Mouse (Mus musculus) CD4-positive, CD25-positive, alpha-beta regulatory T cell, adult 2 months (primary cell): Measurements from ENCODE around the gene Commd8.

ENCODE experiments used
- DNase-seq: peaks from one replicate; pipeline ENCODE4 v3.0.0-alpha.2; 2012; ENCODE audit warnings: low read depth, low spot score

Gene Commd8

DNA sequence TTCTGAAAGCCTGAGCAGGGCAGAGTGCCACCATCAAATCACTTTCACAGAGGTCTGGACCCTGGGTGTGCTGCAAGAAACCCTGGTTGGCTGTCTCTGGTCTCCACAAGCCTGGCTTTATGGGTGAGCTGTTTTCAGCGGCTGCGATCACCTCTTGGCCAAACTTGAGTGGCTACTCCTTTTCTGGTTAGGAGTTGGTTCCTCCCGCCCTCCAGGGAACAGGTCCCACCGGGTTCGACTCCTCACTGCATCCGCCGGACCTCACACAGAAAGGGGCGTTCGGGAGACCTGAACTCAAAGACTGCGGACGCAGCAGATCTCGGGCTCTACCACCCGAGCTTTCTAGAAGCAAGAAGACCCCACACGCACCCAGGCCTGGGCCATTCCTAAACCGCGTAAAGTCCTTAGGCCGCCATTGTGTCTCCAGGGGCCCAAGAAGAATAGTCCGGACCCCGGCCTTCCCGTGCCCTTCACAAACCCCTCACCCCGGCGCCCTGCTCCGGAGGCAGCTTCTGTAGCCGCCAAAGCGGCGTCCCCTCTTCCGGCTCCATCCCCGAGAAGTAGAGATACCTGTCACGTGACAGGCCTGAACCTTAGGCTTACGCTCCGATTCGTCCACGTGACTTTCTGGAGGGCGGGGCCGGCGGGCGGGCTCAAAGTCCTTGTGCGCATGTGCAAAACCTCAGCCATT lies at the start of gene Commd8:
Gene Commd8, minus strand, starts transcription at position 596 of the 691 bp plus-strand sequence.
- DNase-seq: peak; percentile 96

DNA sequence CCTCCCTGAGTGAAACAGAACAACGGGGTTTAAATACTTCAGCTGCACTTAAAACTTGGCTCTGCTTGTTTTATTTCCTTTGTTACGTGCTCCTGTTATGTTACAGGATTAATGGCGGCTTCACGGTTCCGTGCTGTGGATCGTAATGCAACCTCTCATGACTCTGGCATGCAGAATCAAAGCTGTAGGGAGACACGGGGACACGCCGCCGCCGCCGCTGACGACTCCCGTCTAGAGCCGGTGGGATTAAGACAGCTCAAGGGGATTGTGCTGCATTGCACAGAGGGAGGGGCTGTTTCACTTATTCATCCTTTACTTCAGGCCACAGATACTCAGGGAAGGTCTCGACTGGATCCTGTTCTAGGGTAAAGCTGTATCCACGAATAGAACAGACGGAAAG lies 43.8 kb upstream of the Commd8 start:
- no peak for DNase-seq

DNA sequence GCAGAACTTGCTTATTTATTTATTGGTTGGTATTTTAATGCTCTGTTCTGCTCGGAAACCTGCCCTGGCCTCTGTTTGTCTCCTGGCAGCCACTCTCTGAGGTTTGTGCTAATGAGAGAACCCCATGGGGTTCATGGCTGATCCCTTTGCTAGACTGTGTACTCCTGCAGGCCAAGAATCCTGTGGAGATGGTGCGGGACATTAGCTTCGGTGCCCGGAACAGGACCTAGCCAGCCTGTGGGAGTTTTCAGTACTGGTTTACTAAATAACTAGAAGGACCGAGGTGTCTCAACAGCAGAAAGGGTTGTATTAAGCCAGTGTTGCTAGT lies 42.8 kb upstream of the Commd8 start:
- DNase-seq: no peak

DNA sequence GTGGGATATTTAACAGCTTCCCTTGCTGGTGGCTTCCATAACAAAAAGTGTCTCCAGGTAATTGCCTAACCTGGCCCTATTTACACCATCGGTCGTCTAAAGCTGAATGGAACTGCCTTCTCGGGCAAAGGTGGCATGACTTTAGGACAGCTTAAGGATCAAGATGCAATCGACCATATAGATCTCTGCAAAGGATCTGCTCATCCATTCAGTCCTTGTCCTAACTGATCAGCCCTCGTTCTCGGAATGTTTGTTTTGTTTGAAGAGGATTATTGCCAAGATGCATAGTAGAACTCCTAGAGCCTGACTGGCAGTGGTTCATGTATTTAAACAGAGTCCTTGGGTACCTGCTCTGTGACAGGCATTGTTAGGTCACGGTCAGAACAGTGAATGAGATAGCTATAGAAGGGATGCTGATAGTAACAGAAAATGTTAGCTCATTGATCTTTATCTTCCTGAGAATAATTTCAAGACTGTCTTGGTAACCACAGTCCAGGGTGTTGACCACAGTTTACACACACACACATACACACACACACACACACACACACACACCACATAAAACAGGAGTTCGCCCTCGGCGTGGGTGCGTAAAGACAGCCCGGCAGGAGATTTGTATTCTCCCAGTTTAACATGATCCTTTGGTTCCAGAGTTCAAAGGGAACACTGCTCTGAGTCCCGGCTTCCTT lies 42.3 kb upstream of the Commd8 start:
- no peak for DNase-seq

DNA sequence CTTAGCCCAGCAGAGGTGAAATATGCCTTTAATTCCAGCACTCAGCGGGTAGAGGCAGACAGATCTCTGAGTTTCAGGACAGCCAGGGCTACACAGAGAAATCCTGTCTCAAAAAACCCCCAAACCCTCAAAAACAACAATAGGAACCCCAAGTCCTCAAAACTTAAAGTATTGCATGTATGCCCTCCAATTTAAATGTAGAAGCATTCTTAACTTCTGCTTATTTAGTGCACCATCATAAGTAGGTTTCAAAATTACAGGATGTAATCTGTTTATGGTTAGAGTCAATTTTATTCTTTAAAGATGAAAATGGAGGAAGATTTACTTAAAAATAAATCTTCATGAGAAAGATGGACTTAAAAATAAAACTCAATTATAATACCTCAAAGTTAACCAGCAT lies 40.5 kb upstream of the Commd8 start:
- DNase-seq: no peak

DNA sequence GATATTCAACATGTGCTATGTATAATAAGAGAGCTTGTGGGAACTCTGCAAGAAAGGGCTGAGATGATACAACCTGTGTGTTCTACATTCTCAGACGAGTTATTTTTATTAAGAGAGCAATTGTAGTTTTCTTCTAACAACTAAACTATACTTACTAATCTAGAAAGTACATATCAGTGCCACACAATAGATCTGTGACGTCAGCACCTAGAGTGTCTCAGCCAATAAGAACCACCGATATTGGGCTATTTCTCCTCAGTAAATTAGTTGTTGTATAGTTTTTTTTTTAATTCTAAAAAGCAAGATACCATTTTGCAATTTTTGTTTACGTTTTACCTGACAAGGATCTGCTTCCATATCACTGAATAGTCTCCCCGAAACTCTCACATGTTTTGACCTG lies 37.3 kb upstream of the Commd8 start:
- peak; percentile 50 for DNase-seq

DNA sequence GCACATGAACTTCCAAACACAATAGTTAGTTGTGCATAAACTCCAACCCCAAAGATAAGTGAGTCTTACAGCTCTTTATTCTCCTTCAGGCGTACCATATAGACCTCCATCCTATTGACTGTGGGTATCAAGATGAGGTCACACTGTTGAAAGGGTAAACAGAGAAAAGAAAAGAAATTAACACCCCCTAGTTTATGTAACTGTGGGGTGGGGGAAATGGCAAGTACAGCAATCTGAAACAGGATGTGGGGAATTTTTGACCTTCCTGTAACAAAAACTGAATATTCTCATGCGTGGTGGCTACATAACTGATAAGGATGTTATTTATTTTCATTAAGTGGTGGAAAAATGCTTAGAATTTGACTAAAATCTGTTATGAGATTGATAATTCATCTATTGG lies 36.5 kb upstream of the Commd8 start:
- DNase-seq: peak; percentile 64

DNA sequence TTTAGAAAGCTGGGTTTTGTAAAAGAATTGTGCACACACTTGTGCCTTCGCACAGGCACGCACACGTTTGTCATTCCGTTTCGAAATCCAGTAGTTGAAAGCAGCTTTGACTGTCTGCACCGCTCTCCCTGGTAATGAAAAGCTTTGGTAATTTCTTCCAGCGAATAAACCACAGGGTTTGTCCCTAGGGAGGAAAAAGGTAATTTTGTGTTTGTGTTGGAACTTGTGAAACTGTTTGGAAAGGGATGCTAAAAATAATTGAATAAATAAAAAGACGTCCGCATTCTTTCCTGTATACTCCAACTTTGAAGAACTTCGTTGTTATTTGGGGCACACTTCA lies 35.7 kb upstream of the Commd8 start:
- DNase-seq: no peak

DNA sequence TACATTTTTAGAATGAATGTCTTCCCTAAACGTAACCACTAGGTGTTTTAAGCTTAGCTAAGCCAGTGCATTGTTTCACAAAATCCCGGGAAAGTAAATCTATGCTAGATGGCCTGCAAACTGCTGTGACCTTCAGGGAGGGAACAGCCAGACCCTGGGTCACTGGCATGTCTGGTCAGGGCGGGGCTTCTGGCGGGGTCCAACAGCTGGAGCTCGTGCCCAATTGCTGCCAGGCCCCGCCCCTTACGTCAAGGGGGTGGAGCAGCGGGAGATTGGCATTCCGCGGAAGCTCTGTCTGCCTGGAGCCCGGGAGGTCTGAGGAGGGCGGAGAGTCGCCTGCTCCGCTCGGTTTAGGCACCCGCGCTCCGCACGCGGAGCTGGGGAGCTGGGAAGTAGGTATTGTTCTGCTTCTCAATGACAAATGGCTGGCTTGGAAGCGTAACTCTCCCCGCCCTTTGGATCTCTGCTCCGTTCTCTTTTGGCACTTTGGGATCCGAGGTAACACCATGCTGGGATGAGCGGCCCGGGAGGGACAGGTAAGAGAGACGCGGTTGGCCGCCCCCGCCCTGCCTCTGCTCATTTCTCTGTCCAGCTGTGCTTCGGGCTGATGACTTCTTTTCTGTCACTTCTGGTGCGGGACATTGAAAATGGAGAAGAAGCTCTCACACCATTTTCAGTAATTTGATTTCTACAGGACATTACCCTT lies 35.2 kb upstream of the Commd8 start:
- DNase-seq: peak; percentile 94

DNA sequence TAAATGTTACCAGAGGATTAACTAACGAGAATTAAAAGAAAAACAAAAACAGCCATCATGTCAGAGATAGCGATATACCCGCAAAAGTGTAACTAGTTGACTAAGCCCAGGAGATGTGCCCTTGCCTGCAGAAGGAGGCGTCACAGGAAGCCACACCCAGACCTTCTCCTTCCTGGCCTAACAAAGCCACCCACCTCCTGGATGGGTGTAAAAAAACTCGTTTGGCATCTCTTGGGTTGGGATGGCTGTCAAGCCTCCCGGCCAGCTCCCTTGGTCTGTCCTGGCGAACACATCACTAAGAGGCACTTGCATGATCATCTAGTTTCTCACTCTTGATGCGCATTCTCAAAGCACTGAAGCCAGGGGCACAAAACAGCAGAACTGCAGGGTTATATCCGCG lies 34.0 kb upstream of the Commd8 start:
- peak; percentile 85 for DNase-seq

DNA sequence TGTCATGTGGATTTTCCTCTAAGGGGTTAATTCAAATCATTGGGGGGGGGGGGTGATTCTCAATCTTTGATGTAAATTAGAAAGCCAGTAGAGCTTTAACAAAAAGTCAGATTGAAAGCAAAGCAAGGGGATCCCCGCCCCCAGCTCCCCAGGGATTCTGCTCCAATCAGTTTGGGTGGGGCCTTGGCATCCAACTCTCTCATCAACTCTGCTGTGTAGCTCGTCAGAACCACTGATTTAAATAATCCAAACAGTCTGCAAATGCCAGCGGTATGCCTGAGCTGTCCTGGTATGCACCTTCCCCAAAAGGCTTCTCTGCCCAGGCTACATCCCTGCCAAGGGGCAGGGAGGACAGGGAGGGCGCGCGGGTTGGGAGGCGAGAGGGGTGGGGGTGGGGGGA lies 33.6 kb upstream of the Commd8 start:
- no peak for DNase-seq

DNA sequence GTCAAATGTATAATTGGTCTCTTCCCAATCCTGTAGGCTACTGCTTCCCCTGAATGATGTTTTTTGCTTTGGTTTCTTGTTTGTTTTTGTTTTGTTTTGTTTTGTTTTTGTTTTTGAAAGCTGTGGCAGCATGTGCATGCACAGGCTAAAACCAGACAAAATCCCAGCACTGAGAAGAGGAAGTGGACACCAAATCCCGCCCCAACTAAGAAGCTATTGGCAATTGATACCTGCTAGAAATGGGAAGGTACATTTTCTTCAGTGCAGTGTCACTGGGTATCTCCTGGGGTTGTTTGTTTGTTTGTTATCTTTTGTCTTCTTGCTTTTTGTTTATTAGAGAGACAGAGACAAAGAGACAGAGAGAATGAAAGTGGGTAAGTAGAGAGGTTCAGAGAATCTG lies 27.5 kb upstream of the Commd8 start:
- no peak for DNase-seq

DNA sequence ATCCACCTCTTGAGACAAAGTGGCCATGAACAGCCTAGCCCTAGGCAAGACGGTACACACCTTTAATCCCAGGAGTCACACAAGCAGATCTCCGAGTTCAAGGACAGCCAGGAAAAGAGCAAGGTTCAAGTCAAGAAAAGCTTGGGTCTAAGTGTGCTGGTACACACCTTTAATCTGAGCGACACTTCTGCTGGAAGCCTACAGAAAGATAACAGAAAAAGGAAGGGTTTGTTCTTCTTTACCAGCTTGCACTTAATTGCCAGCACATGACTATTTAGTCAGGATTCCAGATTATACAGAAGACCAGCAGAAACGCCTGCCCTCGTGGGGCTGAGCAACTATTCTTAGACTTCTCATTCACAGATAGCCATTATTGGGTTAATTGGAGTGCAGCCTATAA lies 23.9 kb upstream of the Commd8 start:
- DNase-seq: no peak

DNA sequence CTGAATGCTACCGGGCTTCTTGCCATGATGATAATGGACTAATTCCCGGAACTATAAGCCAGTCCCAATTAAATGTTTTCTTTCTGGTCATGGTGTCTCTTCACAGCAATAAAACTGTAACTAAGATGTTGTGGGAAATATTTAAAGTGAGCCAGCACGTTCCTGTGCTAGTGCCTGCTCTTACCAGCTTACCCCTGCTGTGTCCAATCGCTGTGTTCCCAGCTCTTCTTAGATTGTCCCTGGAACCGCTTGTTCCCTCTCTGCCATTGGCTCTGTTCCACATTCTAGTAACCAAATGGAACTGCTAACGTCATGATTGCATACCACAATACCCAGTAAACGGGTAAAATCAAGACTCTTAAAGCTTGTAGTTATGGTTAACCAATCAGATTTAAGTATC lies 23.2 kb upstream of the Commd8 start:
- DNase-seq: no peak

DNA sequence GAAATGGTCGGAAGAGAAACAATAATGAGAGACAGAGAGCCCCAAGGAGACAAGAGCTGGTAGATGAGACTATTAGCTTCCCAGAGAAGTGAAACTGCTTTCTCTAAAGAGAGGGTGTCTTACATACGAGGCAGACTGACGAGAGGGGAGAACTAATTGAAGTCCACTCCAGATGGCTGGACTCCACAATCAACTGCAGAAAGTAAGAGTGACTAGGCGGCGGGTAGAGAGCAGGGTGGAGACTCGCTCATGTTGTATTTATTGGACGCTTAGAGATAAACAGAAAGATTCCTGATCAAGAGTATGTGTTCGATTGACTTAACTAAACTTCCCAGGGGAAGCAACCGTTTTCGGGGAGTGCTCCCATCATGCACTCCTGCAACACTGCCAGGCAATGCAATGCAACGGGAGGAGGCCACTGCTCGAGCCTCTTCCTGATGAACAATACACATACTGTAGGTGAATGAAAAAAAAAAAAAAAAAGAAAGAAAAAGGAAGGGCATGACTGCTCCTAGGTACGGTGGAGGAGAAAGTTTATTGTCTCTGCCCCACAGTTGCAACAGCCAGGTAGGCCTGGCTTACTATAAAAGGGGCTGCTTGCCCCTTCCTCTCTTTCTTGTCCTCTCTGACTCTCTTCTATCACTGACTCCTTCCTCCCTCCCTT lies 16.6 kb upstream of the Commd8 start:
- no peak for DNase-seq

DNA sequence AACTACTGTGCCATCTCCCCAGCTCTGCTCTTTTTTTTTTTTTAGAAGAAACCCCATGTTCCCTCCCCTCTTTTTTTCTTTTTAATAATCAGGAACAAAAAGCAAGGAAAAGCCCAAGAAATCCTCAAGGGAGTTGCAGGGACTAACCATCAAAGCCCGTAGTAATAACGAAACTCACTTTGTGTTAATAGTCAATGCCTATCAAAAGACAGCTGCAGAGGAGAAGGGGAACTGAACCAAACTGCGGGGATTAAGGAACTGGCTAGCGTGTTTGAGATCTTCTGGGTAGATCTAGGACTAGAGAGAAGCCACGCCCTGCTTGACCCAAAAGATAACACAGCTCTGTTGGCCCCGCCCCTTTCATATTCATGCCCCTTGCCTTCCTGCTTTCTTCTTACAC lies 15.9 kb upstream of the Commd8 start:
- peak; percentile 56 for DNase-seq

DNA sequence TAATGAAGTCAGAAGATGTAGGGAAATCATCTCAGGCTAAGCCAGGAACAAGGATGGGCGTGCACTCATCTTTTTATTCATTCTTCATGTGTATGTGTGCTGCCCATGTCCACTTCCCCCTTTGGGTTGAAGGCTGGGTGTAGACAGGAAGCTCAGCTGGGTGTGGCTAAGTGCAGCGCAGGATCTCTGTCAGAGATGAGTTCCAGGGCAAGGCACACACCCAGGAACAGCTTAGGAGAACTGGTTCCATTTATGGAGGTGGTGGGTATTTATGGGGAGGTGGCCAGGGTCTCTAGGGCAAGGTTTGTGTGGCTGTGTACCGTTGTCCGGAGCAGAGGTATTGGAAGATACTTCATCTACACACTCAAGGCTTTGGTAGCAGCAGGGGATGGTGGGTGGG lies 14.8 kb upstream of the Commd8 start:
- DNase-seq: peak; percentile 74

DNA sequence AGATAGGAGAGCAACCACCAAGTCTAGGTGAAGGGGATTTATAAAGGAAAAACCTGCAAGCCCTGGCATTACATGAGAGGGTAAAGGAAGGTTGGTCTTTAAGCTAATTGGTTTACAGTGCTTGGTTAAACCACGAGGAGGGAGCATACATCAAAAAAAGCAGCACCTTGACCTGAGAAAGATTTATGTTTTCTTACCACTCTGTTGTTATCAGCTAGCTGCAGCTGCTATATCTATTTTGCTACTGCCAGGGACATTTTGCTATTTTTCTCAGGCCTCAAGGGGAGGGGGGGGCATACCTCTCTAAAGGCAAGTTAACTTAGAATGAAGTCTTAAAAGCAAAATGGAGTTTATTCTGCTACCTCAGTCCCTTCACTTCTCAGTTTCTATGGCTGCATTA lies 13.2 kb upstream of the Commd8 start:
- no peak for DNase-seq

DNA sequence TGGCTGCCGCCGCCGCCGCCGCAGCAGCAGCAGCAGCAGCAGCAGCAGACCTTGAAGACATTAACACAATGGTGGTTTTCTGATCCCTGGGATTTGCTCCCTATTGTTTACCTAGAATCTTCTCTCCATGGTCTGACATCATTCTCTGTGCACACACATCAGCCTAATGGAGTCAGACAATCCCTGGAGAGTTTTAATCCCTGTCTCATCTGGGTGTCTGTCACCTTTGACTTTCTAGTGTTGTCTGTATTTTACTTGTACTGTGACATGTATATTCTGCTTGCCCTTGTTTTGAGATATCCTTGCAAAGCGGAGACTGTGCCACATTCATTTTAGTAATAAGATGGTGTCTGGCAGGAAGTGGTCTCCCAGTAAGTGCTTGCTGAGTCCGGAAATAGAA lies 7.5 kb upstream of the Commd8 start:
- DNase-seq: peak; percentile 18

DNA sequence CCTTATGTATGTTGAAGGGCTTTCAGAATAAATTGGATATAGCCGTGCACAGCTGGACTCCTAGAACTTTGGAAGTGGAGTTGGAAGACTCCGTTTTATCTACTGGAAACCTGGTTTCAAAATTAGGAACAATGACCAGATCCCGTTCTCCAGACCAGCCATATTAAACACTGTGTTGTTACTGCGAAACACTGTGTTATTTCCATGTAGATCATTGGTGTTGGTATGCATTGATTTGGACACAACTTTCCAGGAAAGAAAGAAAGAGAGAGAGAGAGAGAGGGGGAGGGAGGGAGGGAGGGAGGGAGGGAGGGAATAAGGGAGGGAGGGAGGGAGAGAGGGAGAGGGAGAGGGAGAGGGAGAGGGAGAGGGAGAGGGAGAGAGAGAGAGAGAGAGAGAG lies 7.1 kb upstream of the Commd8 start:
- DNase-seq: no peak

DNA sequence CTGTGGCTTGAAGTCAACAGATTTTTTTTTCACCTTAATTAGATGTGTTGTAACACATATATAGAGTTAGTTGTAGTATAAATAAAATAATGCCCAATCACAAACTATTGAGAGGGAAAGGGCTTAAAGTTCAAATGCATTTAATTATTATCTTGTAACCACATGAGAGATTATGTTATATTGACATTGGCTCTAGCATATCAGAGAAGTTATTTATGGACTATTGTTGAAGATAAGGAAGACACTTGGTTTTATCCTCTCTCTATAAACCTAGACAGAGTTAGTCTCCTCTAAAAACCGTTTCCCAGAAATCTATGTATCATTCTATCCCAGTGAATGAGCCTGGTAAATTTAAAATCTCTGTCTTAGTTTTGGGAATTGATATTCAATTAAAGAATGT lies 5.5 kb upstream of the Commd8 start:
- no peak for DNase-seq

DNA sequence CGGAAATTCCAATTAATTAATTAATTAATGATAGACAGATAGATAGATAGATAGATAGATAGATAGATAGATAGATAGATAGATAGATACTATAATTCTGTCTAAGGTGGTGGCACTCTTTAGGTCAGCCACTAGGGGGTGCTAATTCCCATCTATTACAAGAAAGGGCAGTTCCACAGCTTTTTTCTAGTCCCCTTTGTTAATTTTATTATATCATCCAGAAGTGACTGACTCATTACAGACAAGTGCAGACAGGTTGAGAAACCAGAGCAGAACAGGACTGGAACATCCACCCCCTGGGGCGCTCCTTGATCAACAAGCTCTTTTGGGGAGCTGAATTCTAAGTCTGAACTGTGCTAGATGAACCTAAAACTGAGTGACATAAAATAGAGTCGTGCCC lies 4.7 kb upstream of the Commd8 start:
- DNase-seq: peak; percentile 83

DNA sequence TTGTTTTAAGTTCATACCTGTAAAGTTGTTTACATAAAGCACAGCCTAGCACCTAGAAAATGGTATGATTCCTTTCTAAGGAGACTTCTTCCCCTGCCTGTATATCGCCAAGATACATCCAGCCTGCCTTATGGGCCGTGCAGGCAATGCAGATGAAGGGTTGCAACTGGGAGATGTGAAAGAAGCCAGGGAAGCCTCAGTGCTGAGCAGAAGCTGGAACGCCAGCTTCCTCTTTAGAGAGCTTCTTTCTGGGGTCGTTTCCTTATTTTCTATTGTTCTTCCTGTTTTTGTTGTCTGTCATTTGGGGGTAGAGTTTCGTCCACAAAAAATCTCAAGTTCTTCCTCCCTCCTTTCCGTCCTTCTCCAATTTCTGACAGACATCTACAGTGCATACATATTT lies 2.1 kb upstream of the Commd8 start:
- DNase-seq: no peak
